Mouse (Mus musculus) spleen, adult 2 months (tissue): ENCODE data around the gene Scimp. TPM values are rescaled to one million over a fixed set of nuclear protein-coding genes. Genes with fewer than 3 reads are reported as not detected.

Experiments
- DNase-seq, 2 experiments: peaks; one replicate each; pipeline versions ENCODE4 v3.0.0 to v3.0.0-alpha.2; 2012 to 2021; ENCODE audit warnings: low spot score in 2 of 2, low read depth in 1 of 2
- H3K27ac ChIP-seq: fragments of 200-500 bp; 2 replicates; pipeline ENCODE4 v1.5.1; 2012; ENCODE audit warnings: low read length, inconsistent platforms; ENCODE audit not compliant: insufficient read depth
- H3K27me3 ChIP-seq: fragments of 200-500 bp; 2 replicates; pipeline ENCODE4 v1.6.1; 2012; ENCODE audit warnings: mild to moderate bottlenecking, moderate library complexity, low read length, inconsistent platforms; ENCODE audit not compliant: control insufficient read depth, insufficient read depth
- H3K36me3 ChIP-seq: fragments of 200-500 bp; 2 replicates; pipeline ENCODE4 v1.6.1; 2012; ENCODE audit warnings: mild to moderate bottlenecking, low read length, inconsistent platforms; ENCODE audit not compliant: control insufficient read depth, insufficient read depth
- H3K4me1 ChIP-seq: fragments of 200-500 bp; 2 replicates; pipeline ENCODE4 v1.6.1; 2011; ENCODE audit warnings: inconsistent platforms; ENCODE audit not compliant: control insufficient read depth, insufficient read depth, insufficient read length
- H3K4me3 ChIP-seq: fragments of 200-500 bp; 2 replicates; pipeline ENCODE4 v1.5.1; 2011; ENCODE audit warnings: mild to moderate bottlenecking, inconsistent platforms; ENCODE audit not compliant: insufficient read depth, insufficient read length; ENCODE audit errors: extremely low read depth
- CTCF ChIP-seq: fragments of 200-500 bp; IDR thresholded peaks from 2 replicates; pipeline ENCODE4 v1.5.1; 2011; ENCODE audit warnings: mild to moderate bottlenecking, inconsistent platforms; ENCODE audit not compliant: insufficient read depth, insufficient read length, insufficient replicate concordance; ENCODE audit errors: extremely low read depth
- POLR2A ChIP-seq: fragments of 200-500 bp; IDR thresholded peaks from 2 replicates; pipeline ENCODE4 v1.6.1; 2011; ENCODE audit warnings: low read depth, low read length, inconsistent platforms
- WGBS: fragments of 180-500 bp; shearing (Covaris S2); methylation state at CpG from one replicate; pipeline ENCODE4 v1.1.7; 2018; 5-methylcytosine and 5-hydroxymethylcytosine counted together
- polyA plus RNA-seq: library from polyadenylated mRNA; depleted of rRNA; stranded (reverse); fragments of >200 nt; gene quantifications from 2 replicates; pipeline ENCODE4 v1.2.3, GENCODE M21; 2012

Gene Scimp
- polyA plus RNA-seq, 1 experiment, result 7.6 TPM

- Histone ChIP-seq H3K27me3 (no peaks in the 10 kb centered on the region), H3K27ac (peak overlapping the region; percentile 85), H3K36me3 (no peaks in the 10 kb centered on the region), H3K4me3 (no peak overlapping the region), H3K4me1 (peaks cover 35% of the 10 kb centered on the region)
- no peak for DNase-seq
- WGBS, result 66% methylated on average over 3 of the region's 3 CpGs
- TF ChIP-seq CTCF, result no peak
These were observed 8.0 kb downstream of the Scimp start for GRCm38 (mm10) chr11:70804395-70804794.

GRCm38 (mm10) chr11:70803711-70804200 is 8.6 kb downstream of the Scimp start:
- no peaks in the 10 kb centered on the region for H3K36me3 ChIP-seq
- H3K4me3 ChIP-seq, result no peak overlapping the region
- no peaks in the 10 kb centered on the region for H3K27me3 ChIP-seq
- H3K27ac ChIP-seq, result peak overlapping the region; percentile 85
- TF ChIP-seq POLR2A (no peak), CTCF (no peak)
- peak; percentile 54 to 78 for DNase-seq
- WGBS, result 5% methylated on average over 6 of the region's 6 CpGs
- peaks cover 37% of the 10 kb centered on the region for H3K4me1 ChIP-seq

DNA sequence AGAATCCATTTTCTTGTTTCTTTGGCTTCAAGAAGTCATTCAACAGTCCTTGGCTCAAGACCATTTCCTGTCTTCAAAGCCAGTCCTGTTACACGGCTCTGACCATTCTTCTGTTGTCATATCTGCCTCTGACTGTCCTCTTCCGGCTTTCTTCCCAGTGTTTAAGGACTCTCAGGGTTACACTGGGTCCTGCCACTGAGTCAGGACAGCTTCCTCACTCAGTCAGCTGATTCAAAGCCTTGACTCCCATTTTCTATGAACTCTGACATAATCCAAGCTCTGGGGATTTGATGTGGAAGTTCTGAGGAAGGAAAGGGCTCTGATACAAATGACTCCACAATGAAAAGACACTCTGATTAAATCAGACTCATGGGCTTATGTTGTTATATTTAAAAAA is 9.5 kb downstream of the Scimp start:
- DNase-seq, result no peak
- no peak for TF ChIP-seq POLR2A
- no peak for TF ChIP-seq CTCF
- peaks cover 37% of the 10 kb centered on the region for H3K4me1 ChIP-seq
- 82% methylated on average over 2 of the region's 2 CpGs for WGBS
- no peak overlapping the region for H3K4me3 ChIP-seq
- H3K36me3 ChIP-seq, result no peaks in the 10 kb centered on the region
- H3K27me3 ChIP-seq, result no peaks in the 10 kb centered on the region
- H3K27ac ChIP-seq, result peak overlapping the region; percentile 85

DNA sequence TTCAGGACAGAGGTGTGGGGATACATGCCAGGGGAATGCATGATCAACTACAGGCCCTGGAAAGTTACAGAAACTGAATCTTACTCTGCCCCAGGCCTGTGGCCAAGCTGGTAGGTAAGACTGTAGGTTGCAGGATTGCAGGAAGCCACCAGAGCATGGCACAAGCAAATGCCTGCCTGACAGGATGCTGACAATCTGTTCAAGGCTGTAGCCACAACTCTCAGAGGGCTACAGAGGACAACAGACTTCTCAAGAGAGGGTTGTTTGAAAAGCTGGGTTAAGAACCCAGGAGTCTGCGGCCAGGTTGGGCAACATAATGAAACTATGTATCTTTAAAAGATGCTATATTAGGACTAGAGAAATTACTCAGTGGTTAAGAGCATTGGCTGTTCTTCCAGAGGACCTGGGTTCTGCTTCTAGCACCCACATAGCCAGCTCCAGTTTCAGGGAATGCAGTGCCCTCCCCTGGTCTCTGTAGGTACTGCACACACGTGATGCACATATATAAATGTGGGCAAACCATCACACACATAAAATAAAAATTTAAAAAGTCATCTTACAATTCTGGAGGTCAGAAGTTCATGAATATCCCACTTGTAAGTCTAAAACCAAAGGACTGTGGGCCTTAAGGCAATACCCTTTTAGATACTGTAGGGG is 10.1 kb downstream of the Scimp start:
- 65% methylated on average over 2 of the region's 2 CpGs for WGBS
- no peak for TF ChIP-seq POLR2A
- TF ChIP-seq CTCF, result no peak
- peaks cover 37% of the 10 kb centered on the region for H3K4me1 ChIP-seq
- H3K36me3 ChIP-seq, result no peaks in the 10 kb centered on the region
- DNase-seq, result peak in 1 of 2 experiments; percentile 47
- no peaks in the 10 kb centered on the region for H3K27me3 ChIP-seq
- H3K27ac ChIP-seq, result no peak overlapping the region; the same call in 1 of the 2 replicates
- no peak overlapping the region for H3K4me3 ChIP-seq

DNA sequence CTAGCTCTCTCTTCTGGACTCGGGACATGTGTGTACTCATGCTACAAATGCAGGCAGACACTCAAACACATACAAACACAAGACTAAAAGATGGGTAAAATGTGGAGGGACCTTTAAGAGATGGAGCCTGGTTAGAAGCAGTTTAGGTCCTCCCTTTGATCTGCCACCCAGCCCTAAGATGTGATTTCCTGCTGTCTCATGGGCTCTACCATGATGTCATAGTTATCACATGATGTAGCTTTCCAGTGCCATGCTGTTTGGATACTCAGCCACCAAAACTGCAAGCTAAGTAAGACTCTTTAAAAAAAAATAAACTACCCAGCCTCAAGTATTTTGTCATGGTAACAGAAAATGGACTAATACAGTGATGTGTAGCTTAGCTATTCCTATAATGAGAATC is 20.0 kb downstream of the Scimp start:
- TF ChIP-seq CTCF, result no peak
- TF ChIP-seq POLR2A, result no peak
- 0 out of 2 replicates have a peak, but pooled peaks cover 2% of the 10 kb centered on the region for H3K36me3 ChIP-seq
- peak in 1 of 2 experiments; percentile 64 for DNase-seq
- WGBS, result 95% methylated on average over 1 of the region's 1 CpGs
- H3K4me3 ChIP-seq, result no peak overlapping the region
- peaks cover 25% of the 10 kb centered on the region; the same call in 1 of the 2 replicates for H3K4me1 ChIP-seq
- no peak overlapping the region for H3K27ac ChIP-seq
- H3K27me3 ChIP-seq, result no peaks in the 10 kb centered on the region

GRCm38 (mm10) chr11:70791676-70792075 is 20.7 kb downstream of the Scimp start:
- no peak overlapping the region for H3K4me3 ChIP-seq
- TF ChIP-seq CTCF (no peak), POLR2A (no peak)
- WGBS, result 31% methylated on average over 5 of the region's 5 CpGs
- H3K27ac ChIP-seq, result peak overlapping the region; percentile 21; the same call in 1 of the 2 replicates
- DNase-seq, result no peak
- peaks cover 29% of the 10 kb centered on the region; the same call in 1 of the 2 replicates for H3K4me1 ChIP-seq
- H3K36me3 ChIP-seq, result 0 out of 2 replicates have a peak, but pooled peaks cover 2% of the 10 kb centered on the region
- no peaks in the 10 kb centered on the region for H3K27me3 ChIP-seq

DNA sequence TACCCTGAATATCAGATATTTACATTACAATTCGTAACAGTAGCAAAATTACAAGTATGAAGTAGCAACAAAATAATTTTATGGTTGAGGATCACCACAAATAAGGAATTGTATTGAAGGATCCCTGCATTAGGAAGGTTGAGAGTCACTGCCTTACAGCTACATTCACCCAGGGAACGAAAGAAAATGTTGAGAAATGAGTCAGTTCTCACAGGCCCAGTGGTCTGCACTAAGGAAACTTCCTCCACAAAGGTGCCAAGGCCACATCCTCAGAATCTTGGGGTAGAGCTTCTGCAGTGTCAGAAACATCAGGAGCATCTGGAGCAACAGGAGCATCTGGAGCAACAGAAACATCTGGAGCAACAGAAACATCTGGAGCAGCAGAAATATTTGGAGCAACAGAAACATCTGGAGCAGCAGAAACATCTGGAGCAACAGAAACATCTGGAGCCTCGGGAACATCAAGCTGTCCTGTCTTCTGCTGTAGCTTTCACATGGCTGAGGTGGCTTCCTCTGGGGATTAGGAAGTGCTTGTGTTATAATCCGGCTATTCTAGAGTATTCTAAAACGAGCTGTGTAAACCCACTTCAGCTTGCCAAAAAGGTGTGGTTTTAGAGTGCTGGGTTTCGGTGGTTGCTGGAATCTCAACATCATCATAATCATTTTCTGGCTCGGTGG is 21.4 kb downstream of the Scimp start:
- TF ChIP-seq POLR2A, result no peak
- TF ChIP-seq CTCF, result no peak
- no peak for DNase-seq
- 0 out of 2 replicates have a peak, but pooled peaks cover 2% of the 10 kb centered on the region for H3K36me3 ChIP-seq
- 30% methylated on average over 7 of the region's 7 CpGs for WGBS
- peak overlapping the region; percentile 33 for H3K27ac ChIP-seq
- peaks cover 36% of the 10 kb centered on the region; the same call in 1 of the 2 replicates for H3K4me1 ChIP-seq
- no peaks in the 10 kb centered on the region for H3K27me3 ChIP-seq
- no peak overlapping the region for H3K4me3 ChIP-seq
